Mouse (Mus musculus) CD4-positive, CD25-positive, alpha-beta regulatory T cell, adult 4 months (primary cell): ENCODE data around the gene Tshz3. TPM values are rescaled to one million over a fixed set of nuclear protein-coding genes. Genes with fewer than 3 reads are reported as not detected.

Source experiments
- ATAC-seq: one replicate; pipeline ENCODE4 v1.8.0; 2017
- polyA plus RNA-seq, 2 experiments: library from polyadenylated mRNA; unstranded; fragments of 100-300 nt; shearing (Covaris generic); gene quantifications; one replicate each; pipeline ENCODE4 v1.2.1; 2017

Tshz3 gene
- not detected for polyA plus RNA-seq

GRCm38 (mm10) chr7:36697856-36698588 lies at the start of gene Tshz3:
Tshz3 (plus strand) TSS chr7:36698118.
- no peak for ATAC-seq

- ATAC-seq, result no peak
Observed at GRCm38 (mm10) chr7:36655931-36656330, 42.0 kb upstream of the Tshz3 start.

GRCm38 (mm10) chr7:36656401-36656800 lies 41.5 kb upstream of the Tshz3 start:
- ATAC-seq, result no peak

- ATAC-seq, result no peak
Observed at GRCm38 (mm10) chr7:36658331-36658730, 39.6 kb upstream of the Tshz3 start.

DNA sequence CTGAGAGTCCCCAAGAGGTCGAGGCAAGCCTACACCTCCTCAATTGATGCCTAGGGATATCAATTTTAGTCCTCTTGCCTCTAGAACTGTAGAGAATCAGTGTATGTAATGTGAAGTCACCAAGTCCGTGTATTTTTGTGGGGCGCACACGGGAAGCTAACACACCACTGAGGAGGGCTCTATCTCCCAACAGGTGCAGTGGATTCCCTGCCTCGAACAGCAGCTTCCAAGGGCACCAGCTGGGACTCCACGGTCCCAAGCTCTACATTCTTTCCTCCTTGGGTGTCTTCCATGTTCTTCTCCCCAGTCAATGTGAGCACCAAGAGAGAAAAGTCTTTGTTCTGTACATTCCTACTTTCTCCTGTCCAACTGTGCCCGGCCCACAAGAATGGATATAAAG lies 38.7 kb upstream of the Tshz3 start:
- no peak for ATAC-seq

DNA sequence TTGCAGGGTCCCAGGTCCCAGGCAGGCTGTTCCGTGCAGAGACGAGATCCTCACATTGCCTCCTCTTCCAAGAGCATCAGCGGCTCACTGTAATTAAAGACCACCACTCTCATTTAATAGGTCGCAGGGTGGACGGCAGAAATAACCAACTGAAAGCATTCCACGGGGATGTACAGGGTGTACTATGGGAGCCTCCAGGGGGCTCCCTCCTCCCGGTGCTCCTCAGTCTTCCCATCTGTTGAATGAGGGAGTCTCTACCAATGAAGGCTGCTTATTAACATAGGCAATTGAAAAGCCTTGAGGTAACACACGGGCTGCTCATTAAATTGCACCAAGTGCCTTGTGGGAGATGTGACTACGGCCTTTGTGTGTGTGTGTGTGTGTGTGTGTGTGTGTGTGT lies 37.3 kb upstream of the Tshz3 start:
- ATAC-seq, result no peak

DNA sequence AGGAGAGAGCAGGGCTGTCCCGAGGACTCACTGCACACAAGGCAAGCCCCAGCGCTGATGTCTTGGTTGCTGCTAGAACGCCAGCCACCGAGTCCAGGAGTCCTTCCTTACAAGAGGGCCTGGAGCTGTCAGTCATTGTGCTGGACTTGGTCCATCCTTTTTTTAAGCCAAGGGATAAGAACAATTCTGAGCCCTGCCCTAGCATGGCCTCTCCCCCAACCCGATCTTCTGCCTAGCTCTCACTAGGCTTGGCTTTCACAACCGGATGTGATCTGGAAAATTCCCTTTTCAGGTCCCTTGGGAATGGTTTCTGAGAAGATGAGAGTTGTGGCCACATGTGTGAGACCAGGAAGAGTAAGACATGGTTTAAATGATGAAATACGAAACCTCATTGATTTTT lies 34.5 kb upstream of the Tshz3 start:
- ATAC-seq, result no peak

DNA sequence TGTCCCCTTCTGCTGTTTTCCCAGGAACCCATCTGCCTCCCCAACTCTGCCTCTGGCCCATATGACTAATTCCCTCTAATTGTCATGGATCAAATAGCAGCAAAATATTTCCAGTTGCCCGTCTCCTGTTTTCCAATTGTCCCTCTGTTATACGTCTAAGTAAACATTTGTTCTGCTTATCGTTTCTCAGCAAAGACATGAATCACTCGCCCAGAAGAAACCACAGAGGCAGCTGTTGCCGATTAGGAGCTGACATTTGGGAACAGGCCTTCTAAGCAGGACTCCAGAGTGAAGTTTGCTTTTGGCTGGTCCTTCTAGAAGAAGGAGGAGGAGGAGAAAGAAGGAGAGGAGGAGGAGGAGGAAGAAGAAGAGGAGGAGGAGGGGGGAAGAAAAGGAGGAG lies 30.2 kb upstream of the Tshz3 start:
- ATAC-seq, result no peak

DNA sequence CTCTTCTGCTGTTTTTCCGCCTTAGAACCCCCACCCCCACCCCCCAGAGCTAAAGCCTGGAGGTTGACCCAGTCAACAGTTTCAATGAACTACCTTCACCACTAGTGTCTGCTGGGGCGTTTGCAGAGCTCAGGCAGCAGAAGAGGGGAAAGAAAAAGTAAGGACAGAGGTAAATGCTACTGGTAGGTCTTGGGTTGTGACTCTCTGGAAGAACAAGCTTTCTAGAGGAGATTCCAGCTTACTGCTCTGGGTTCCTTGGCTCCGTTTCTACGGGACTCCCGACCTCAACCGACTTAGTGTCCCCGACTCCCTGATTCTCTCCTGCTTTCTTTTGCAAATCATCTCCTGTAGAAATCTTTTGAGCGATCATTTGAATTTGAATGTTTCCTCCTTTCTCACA lies 19.9 kb upstream of the Tshz3 start:
- ATAC-seq, result no peak

GRCm38 (mm10) chr7:36678510-36678909 lies 19.4 kb upstream of the Tshz3 start:
- ATAC-seq, result no peak

GRCm38 (mm10) chr7:36679031-36679618 lies 18.8 kb upstream of the Tshz3 start:
- no peak for ATAC-seq

DNA sequence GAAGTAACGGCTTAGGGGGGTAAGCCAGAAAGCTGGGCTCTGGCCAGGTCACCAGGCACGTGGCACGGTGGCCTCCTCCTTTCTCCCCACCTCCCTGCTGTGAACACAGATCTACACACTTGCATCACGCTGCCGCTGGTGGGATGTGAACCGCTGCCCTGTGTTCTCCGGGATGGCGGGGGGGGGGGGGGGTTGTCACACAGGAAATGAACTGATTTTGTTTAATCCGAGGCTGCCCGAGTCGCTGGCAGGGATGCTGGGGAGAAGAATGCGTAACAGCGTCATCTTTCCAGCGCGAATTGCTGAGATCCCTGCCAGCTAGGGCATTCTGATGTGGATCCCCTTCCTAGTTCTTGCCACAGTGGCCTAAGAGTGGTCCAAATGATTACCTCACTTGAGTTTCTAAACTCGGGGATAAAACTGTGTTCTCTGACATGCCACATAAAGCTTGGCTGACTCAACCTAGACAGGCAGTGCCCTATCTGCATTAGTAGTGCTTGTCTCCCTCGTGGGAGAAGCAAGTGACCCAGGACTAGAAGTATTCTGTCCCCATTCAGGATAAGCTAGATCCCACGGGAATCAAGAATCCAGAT lies 18.0 kb upstream of the Tshz3 start:
- ATAC-seq, result no peak

GRCm38 (mm10) chr7:36687508-36687907 lies 10.4 kb upstream of the Tshz3 start:
- ATAC-seq, result no peak

DNA sequence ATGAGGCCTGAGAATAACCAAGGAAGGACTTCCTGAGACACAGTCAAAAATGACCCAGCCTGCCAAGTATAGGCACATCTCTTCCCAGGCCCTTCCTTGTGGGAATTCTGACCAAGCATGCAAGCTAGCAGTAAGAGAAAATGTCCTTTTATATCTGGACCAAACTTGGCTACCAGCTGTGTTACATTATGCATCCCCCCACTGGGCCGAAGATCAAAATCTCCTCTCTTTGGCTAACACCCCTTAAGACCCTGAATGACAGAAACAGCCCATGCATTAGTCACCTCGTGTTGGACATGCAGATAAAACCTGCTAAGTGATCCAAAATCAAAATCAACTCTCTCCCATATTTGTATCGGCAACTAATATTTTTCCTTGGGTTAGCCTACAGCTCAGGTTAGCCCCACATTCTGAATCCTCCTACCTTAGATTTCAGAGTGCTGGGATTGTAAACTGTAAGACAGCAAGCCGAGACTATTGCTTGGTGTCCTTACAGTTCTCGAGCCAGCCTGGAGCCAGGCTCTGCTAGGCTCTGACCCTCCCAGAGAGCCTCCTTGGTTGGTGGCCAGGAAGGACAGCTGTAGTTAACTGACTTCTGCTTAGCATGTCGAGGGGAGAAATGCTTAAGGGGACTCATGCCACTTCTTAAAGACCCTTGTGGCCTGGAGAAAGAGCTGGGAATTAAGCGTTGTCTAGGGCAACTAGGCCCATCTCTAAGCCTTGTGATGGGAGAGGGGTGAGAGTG lies 8.7 kb upstream of the Tshz3 start:
- ATAC-seq, result no peak

GRCm38 (mm10) chr7:36690551-36690950 lies 7.4 kb upstream of the Tshz3 start:
- ATAC-seq, result no peak

GRCm38 (mm10) chr7:36691617-36692016 lies 6.3 kb upstream of the Tshz3 start:
- ATAC-seq, result no peak

DNA sequence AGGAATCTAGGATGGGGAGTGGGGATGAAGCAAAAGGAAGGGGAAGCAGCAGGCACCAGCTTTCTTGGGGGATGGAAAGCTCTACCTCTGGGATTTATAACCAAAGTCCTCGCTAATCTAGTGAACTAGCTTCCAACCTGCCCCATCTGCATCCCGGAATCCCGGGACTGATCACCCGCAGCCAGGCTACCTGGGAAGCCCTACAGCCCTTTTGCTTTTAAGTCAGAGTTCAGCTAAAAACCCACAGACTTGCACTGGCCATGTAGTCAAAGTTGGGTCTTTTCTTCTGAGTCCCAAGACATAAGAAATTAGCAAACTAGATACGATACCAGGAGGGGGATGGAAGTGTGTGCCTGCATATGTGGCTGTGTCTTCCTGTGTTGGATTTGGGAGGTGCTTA lies 5.5 kb upstream of the Tshz3 start:
- no peak for ATAC-seq

DNA sequence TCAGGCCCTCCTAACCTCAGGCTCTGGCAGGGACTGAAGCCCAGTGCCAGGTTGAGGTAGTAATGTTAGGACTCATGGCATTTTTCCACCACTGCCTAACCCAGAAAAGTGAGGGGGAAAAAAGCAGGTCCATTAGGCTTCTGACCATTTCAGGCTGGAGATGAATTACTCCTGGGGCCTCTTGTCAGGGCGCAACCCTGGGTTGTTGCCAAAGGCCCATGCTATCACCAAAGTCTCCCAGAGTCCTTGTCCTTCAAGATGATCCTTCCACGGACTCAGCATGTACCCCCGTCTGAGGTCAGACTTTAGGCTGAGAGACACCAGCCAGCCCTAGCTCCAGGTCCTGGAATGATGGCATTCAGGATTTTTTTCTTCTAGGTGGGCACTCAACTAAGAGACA lies 4.8 kb upstream of the Tshz3 start:
- ATAC-seq, result no peak

DNA sequence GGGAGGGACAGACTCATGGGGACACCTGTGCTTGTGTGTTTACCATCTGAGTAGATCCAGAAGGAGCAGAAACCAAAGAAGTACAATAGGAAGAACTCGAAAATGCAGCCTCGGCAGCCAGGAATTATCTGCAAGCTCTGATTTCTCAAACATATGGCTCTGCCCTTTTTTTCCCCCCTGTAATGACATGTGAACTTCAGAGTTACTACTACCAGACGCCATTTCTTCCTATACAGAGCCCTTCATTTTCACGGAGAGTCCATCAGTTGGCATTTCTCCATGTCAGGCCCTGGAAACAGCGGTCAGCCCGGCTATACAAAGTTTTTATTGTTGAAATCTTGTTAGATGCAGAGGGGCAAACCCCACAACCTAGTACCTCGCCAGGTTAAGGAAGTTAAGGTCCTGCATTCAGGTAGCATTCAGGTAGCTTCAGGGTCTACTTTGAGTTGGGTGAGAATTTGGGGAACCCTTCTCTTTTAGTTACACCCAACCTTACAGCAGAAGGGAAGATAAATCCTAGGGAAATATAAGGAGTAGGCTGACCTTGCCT lies 3.2 kb upstream of the Tshz3 start:
- no peak for ATAC-seq

GRCm38 (mm10) chr7:36695276-36695675 lies 2.6 kb upstream of the Tshz3 start:
- no peak for ATAC-seq

- no peak for ATAC-seq
Observed at GRCm38 (mm10) chr7:36695791-36696241, 2.1 kb upstream of the Tshz3 start.

- no peak for ATAC-seq
Observed at GRCm38 (mm10) chr7:36696406-36697117, 1.4 kb upstream of the Tshz3 start.
